Mouse (Mus musculus) induced T-regulatory cell, adult 2 months (primary cell): Measurements from ENCODE around the gene Mpl.

ENCODE experiments used
- DNase-seq: peaks from one replicate; pipeline ENCODE4 v3.0.0-alpha.2; 2012; ENCODE audit warnings: low read depth

Mpl gene

GRCm38 (mm10) chr4:118457345-118457975 is at the start of gene Mpl:
Gene Mpl (minus strand): TSS chr4:118457513.
- DNase-seq: no peak

GRCm38 (mm10) chr4:118505551-118505950 is 48.2 kb upstream of the Mpl start:
- no peak for DNase-seq

GRCm38 (mm10) chr4:118500792-118501191 is 43.5 kb upstream of the Mpl start:
- no peak for DNase-seq

GRCm38 (mm10) chr4:118500171-118500724 is 42.9 kb upstream of the Mpl start:
- DNase-seq: no peak

- DNase-seq: no peak
Observed at GRCm38 (mm10) chr4:118490461-118490860, 33.1 kb upstream of the Mpl start.

GRCm38 (mm10) chr4:118489717-118490132 is 32.4 kb upstream of the Mpl start, which contains the start of gene Tie1:
Gene Tie1 (minus strand): TSS chr4:118490061.
- no peak for DNase-seq

- DNase-seq: no peak
Observed at GRCm38 (mm10) chr4:118476773-118477530, 19.6 kb upstream of the Mpl start.

- DNase-seq: no peak
Observed at GRCm38 (mm10) chr4:118472687-118473086, 15.4 kb upstream of the Mpl start.

- no peak for DNase-seq
Observed at GRCm38 (mm10) chr4:118471281-118471680, 14.0 kb upstream of the Mpl start.

- no peak for DNase-seq
Observed at GRCm38 (mm10) chr4:118465697-118466163, 8.4 kb upstream of the Mpl start.

- DNase-seq: no peak
Observed at GRCm38 (mm10) chr4:118464956-118465355, 7.6 kb upstream of the Mpl start.

- no peak for DNase-seq
Observed at GRCm38 (mm10) chr4:118446415-118447153, 10.7 kb downstream of the Mpl start.

- DNase-seq: no peak
Observed at GRCm38 (mm10) chr4:118445781-118446414, 11.4 kb downstream of the Mpl start.

- no peak for DNase-seq
Observed at GRCm38 (mm10) chr4:118445088-118445487, 12.2 kb downstream of the Mpl start.

GRCm38 (mm10) chr4:118437829-118438253 is 19.5 kb downstream of the Mpl start:
- DNase-seq: peak; percentile 68

GRCm38 (mm10) chr4:118436820-118437603 is 20.3 kb downstream of the Mpl start, which contains the start of gene Cdc20:
Gene Cdc20 (minus strand): TSS chr4:118437352.
- peak; percentile 97 for DNase-seq

GRCm38 (mm10) chr4:118432332-118432731 is 25.0 kb downstream of the Mpl start:
- DNase-seq: no peak

- no peak for DNase-seq
Observed at GRCm38 (mm10) chr4:118429215-118429895, 28.0 kb downstream of the Mpl start.

GRCm38 (mm10) chr4:118428531-118429214 is 28.6 kb downstream of the Mpl start:
- no peak for DNase-seq
